Mouse (Mus musculus) erythroblast, embryonic 14.5 days (primary cell): Measurements from ENCODE around the gene Zfp961. TPM values are rescaled to one million over a fixed set of nuclear protein-coding genes. Genes with fewer than 3 reads are reported as not detected.
"Not testable (repeated sequence)": the region's sequence is repeated elsewhere in the genome, so short reads cannot be mapped to it uniquely, and the experiment has no call there.

Experiments used
- H3K27me3 ChIP-seq: 2 replicates; pipeline ENCODE4 v1.6.1; 2012; ENCODE audit warnings: inconsistent platforms; ENCODE audit not compliant: control insufficient read depth
- H3K36me3 ChIP-seq: 2 replicates; pipeline ENCODE4 v1.6.1; 2012; ENCODE audit warnings: mild to moderate bottlenecking, inconsistent platforms; ENCODE audit not compliant: control insufficient read depth
- H3K4me1 ChIP-seq: 2 replicates; pipeline ENCODE4 v1.6.1; 2012; ENCODE audit warnings: inconsistent platforms; ENCODE audit not compliant: control insufficient read depth
- H3K4me3 ChIP-seq: replicated peaks from 2 replicates; pipeline ENCODE3; 2012; ENCODE audit warnings: moderate library complexity, mild to moderate bottlenecking, inconsistent platforms
- H3K9me3 ChIP-seq: 2 replicates; pipeline ENCODE4 v1.6.1; 2012; ENCODE audit warnings: low read length, inconsistent platforms, mixed read lengths; ENCODE audit not compliant: control insufficient read depth
- GATA1 ChIP-seq: IDR thresholded peaks from 2 replicates; pipeline ENCODE4 v1.6.1; 2012; ENCODE audit warnings: low read length, inconsistent platforms, mixed read lengths
- TAL1 ChIP-seq: IDR thresholded peaks from 3 replicates; pipeline ENCODE4 v1.6.1; 2012; ENCODE audit warnings: low read length, inconsistent platforms, mixed read lengths
- polyA plus RNA-seq: library from polyadenylated mRNA; stranded (reverse); fragments of >175 nt; gene quantifications from 2 replicates; pipeline ENCODE4 v1.2.3, GENCODE M21; 2012

Gene Zfp961
- polyA plus RNA-seq, 1 experiment, result 0.03 TPM

GRCm38 (mm10) chr8:71926551-71926950 lies 24.3 kb upstream of the Zfp961 start:
- H3K9me3 ChIP-seq, result peaks cover 6% of the 10 kb centered on the region; the same call in 1 of the 2 replicates
- TF ChIP-seq TAL1 (no peak), GATA1 (no peak)
- peaks cover 63% of the 10 kb centered on the region for H3K36me3 ChIP-seq
- no peak overlapping the region for H3K4me3 ChIP-seq
- H3K27me3 ChIP-seq, result no peaks in the 10 kb centered on the region
- H3K4me1 ChIP-seq, result peaks cover 52% of the 10 kb centered on the region

GRCm38 (mm10) chr8:71927779-71928178 lies 23.1 kb upstream of the Zfp961 start:
- no peak for TF ChIP-seq GATA1
- TF ChIP-seq TAL1, result no peak
- Histone ChIP-seq H3K9me3 (peaks cover 6% of the 10 kb centered on the region; the same call in 1 of the 2 replicates), H3K4me1 (peaks cover 46% of the 10 kb centered on the region), H3K27me3 (no peaks in the 10 kb centered on the region), H3K4me3 (no peak overlapping the region), H3K36me3 (peaks cover 67% of the 10 kb centered on the region)

GRCm38 (mm10) chr8:71938037-71938436 lies 12.8 kb upstream of the Zfp961 start:
- not testable (repeated sequence) for H3K27me3 ChIP-seq, H3K4me3 ChIP-seq, H3K36me3 ChIP-seq, H3K9me3 ChIP-seq
- H3K4me1 ChIP-seq, result peaks cover 11% of the 10 kb centered on the region

GRCm38 (mm10) chr8:71940293-71941208 lies 10.3 kb upstream of the Zfp961 start:
- Histone ChIP-seq H3K27me3 (peaks cover 14% of the 10 kb centered on the region), H3K36me3 (no peaks in the 10 kb centered on the region), H3K9me3 (no peaks in the 10 kb centered on the region), H3K4me1 (peaks cover 11% of the 10 kb centered on the region), H3K4me3 (no peak overlapping the region)
- TF ChIP-seq GATA1, result no peak
- no peak for TF ChIP-seq TAL1

- TF ChIP-seq TAL1, result no peak
- TF ChIP-seq GATA1, result no peak
Measured at GRCm38 (mm10) chr8:71941776-71942175, 9.1 kb upstream of the Zfp961 start.

GRCm38 (mm10) chr8:71948624-71949023 lies 2.2 kb upstream of the Zfp961 start:
- peaks cover 26% of the 10 kb centered on the region for H3K4me1 ChIP-seq
- no peaks in the 10 kb centered on the region for H3K9me3 ChIP-seq
- H3K27me3 ChIP-seq, result peaks cover 33% of the 10 kb centered on the region
- no peaks in the 10 kb centered on the region; the same call in 1 of the 2 replicates for H3K36me3 ChIP-seq
- H3K4me3 ChIP-seq, result no peak overlapping the region
- TF ChIP-seq TAL1 (no peak), GATA1 (no peak)

More at GRCm38 (mm10) chr8:71941776-71942175, 9.1 kb upstream of the Zfp961 start:
- Histone ChIP-seq H3K9me3 (no peaks in the 10 kb centered on the region), H3K27me3 (peaks cover 25% of the 10 kb centered on the region), H3K4me1 (peaks cover 11% of the 10 kb centered on the region), H3K4me3 (no peak overlapping the region), H3K36me3 (no peaks in the 10 kb centered on the region)

- TF ChIP-seq TAL1 (no peak), GATA1 (no peak)
- Histone ChIP-seq H3K36me3 (peaks cover 5% of the 10 kb centered on the region), H3K27me3 (peaks cover 9% of the 10 kb centered on the region; the same call in 1 of the 2 replicates), H3K4me1 (peaks cover 26% of the 10 kb centered on the region), H3K4me3 (peak overlapping the region; percentile 77), H3K9me3 (no peaks in the 10 kb centered on the region)
Measured at GRCm38 (mm10) chr8:71951436-71952161, 761 bp downstream of the Zfp961 start.

GRCm38 (mm10) chr8:71952489-71952888 lies 1.7 kb downstream of the Zfp961 start:
- no peak for TF ChIP-seq TAL1
- no peak for TF ChIP-seq GATA1
- Histone ChIP-seq H3K27me3 (peaks cover 5% of the 10 kb centered on the region; the same call in 1 of the 2 replicates), H3K9me3 (no peaks in the 10 kb centered on the region), H3K4me1 (peaks cover 26% of the 10 kb centered on the region), H3K36me3 (peaks cover 5% of the 10 kb centered on the region), H3K4me3 (peak overlapping the region; percentile 77)

GRCm38 (mm10) chr8:71952961-71953700 lies 2.3 kb downstream of the Zfp961 start:
- H3K27me3 ChIP-seq, result not testable (repeated sequence)

More at GRCm38 (mm10) chr8:71952961-71953700, 2.3 kb downstream of the Zfp961 start:
- H3K4me3 ChIP-seq, H3K36me3 ChIP-seq, H3K9me3 ChIP-seq: not testable (repeated sequence)
- peaks cover 26% of the 10 kb centered on the region for H3K4me1 ChIP-seq
